ENCODE assay signal across 16 mouse cellular contexts in genomic region chr2:25498622-25499478, GRCm38 (mm10). TPM values are rescaled to one million over a fixed set of nuclear protein-coding genes. Genes with fewer than 3 reads are reported as not detected.
A peak's percentile ranks its signal among the peaks of the same experiment; 100 is the strongest.
DNase-seq lines count a peak whose midpoint lies in the region; ATAC-seq and TF ChIP-seq lines count a peak whose summit lies in the region.
"Had no signal": no experiment of that assay in that cellular context is flagged by ENCODE, and none has a peak within 500 bp of the region (broad histone marks: within the 10 kb centered on the region; RNA-seq: fewer than 3 reads in every experiment).

No protein-coding gene starts in this region.

- DNase-seq in forebrain, embryonic 10.5 days (ENCODE audit: extremely low spot score, low spot score), result no peak
- DNase-seq in forebrain, postnatal 0 days, result no peak
- no peak for DNase-seq in kidney, postnatal 0 days (ENCODE audit: low spot score)
- no peak for DNase-seq in kidney, adult 18-20 months
- DNase-seq in CH12.LX (ENCODE audit: extremely low read depth), result no peak
- DNase-seq in cerebellum, adult 9-11 months, result peak; percentile 59
- DNase-seq: heart, postnatal 14 days; lung, embryonic 14.5 days; right cerebral cortex, postnatal 25 days; thymus, adult 2 months had no signal

- H3K4me3 ChIP-seq in forebrain, embryonic 10.5 days, result no peak overlapping the region
- no peak overlapping the region for H3K4me3 ChIP-seq in forebrain, postnatal 0 days (ENCODE audit: low read depth, low read length)
- H3K4me3 ChIP-seq in kidney, postnatal 0 days (replicated peaks; ENCODE audit: low read depth, low read length), result no peak overlapping the region
- no peak overlapping the region for H3K4me3 ChIP-seq in CH12.LX (replicated peaks in 1 of 3; ENCODE audit: low read depth in 2 of 3, low read length in 2 of 3, poor library complexity in 1 of 3)

- peak; percentile 47 for TF ChIP-seq RAD21 in CH12.LX (IDR thresholded peaks at IDR 0.05; ENCODE audit: low read depth, low read length)

- H3K27ac ChIP-seq in forebrain, embryonic 10.5 days, result 0 out of 2 replicates have a peak overlapping the region, but pooled peaks have one; percentile 48
- no peak overlapping the region for H3K27ac ChIP-seq in forebrain, postnatal 0 days (ENCODE audit: low read depth, low read length)
- H3K27ac ChIP-seq in kidney, postnatal 0 days, result peak overlapping the region; percentile 83
- H3K27ac ChIP-seq in CH12.LX (ENCODE audit: insufficient read depth, low read depth), result no peak overlapping the region

- H3K4me1 ChIP-seq in forebrain, embryonic 10.5 days, result peaks cover 35% of the 10 kb centered on the region
- H3K4me1 ChIP-seq in forebrain, postnatal 0 days (ENCODE audit: insufficient read depth), result peaks cover 9% of the 10 kb centered on the region
- peaks cover 15% of the 10 kb centered on the region for H3K4me1 ChIP-seq in kidney, postnatal 0 days (replicated peaks; ENCODE audit: insufficient read depth, low read length)
- H3K4me1 ChIP-seq in CH12.LX (ENCODE audit: control insufficient read depth in 1 of 2, insufficient read depth in 2 of 2), result peaks cover 15 to 40% of the 10 kb centered on the region in 2 experiments

- WGBS in forebrain, embryonic 10.5 days, result 80% methylated on average over 15 of the region's 15 CpGs
- WGBS in forebrain, postnatal 0 days, result 69% methylated on average over 15 of the region's 15 CpGs
- WGBS in kidney, postnatal 0 days, result 70% methylated on average over 15 of the region's 15 CpGs

- H3K9me3 ChIP-seq in forebrain, embryonic 10.5 days, result no peaks in the 10 kb centered on the region
- H3K9me3 ChIP-seq in forebrain, postnatal 0 days (ENCODE audit: low read length), result no peaks in the 10 kb centered on the region
- no peaks in the 10 kb centered on the region for H3K9me3 ChIP-seq in kidney, postnatal 0 days (replicated peaks; ENCODE audit: low read length)
- no peaks in the 10 kb centered on the region for H3K9me3 ChIP-seq in CH12.LX (replicated peaks; ENCODE audit: low read length)

- peaks cover 8% of the 10 kb centered on the region; the same call in 1 of the 2 replicates for H3K79me2 ChIP-seq in CH12.LX (replicated peaks; ENCODE audit: control insufficient read depth, extremely low read depth, insufficient read depth, poor library complexity, severe bottlenecking)

- in situ Hi-C loops in CH12.LX (cut with MboI; ENCODE audit: low pct_ligation_motif_present, low pct_unique_long_range_greater_than_20kb, low sequenced_read_pairs), result no loop called here

- no peak for TF ChIP-seq POLR2A in CH12.LX (IDR thresholded peaks at IDR 0.05; ENCODE audit: low read depth, low read length)

- no peak overlapping the region for H3K4me2 ChIP-seq in forebrain, postnatal 0 days (ENCODE audit: low read depth)
- no peak overlapping the region for H3K4me2 ChIP-seq in kidney, postnatal 0 days (ENCODE audit: low read length)
- no peak overlapping the region for H3K4me2 ChIP-seq in CH12.LX (ENCODE audit: insufficient read depth, low read depth, poor library complexity, severe bottlenecking)
- H3K4me2 ChIP-seq: lung, embryonic 14.5 days; midbrain, embryonic 11.5 days had no signal

- peaks cover 13% of the 10 kb centered on the region for H3K36me3 ChIP-seq in forebrain, embryonic 10.5 days (replicated peaks)
- peaks cover 16% of the 10 kb centered on the region; the same call in 1 of the 2 replicates for H3K36me3 ChIP-seq in forebrain, postnatal 0 days (ENCODE audit: insufficient read depth)
- H3K36me3 ChIP-seq in kidney, postnatal 0 days (ENCODE audit: insufficient read depth, low read length), result peaks cover 9% of the 10 kb centered on the region; the same call in 1 of the 2 replicates
- peaks cover 16 to 20% of the 10 kb centered on the region in 2 experiments for H3K36me3 ChIP-seq in CH12.LX (replicated peaks in 1 of 2; ENCODE audit: control insufficient read depth in 1 of 2, insufficient read depth in 1 of 2, low read length in 1 of 2)

- dilution Hi-C loops in CH12.LX (cut with MboI; ENCODE audit: extremely low pct_ligation_motif_present, extremely low pct_unique_long_range_greater_than_20kb, low sequenced_read_pairs), result no loop called here

- no peak for TF ChIP-seq CTCF in forebrain, postnatal 0 days (IDR thresholded peaks at IDR 0.05; ENCODE audit: low read depth)
- peak; percentile 29; the same call in 1 of the 2 replicates for TF ChIP-seq CTCF in kidney, postnatal 0 days (IDR thresholded peaks at IDR 0.05; ENCODE audit: low read depth)
- TF ChIP-seq CTCF in CH12.LX (conservative IDR thresholded peaks at IDR 0.05 in 1 of 2, IDR thresholded peaks at IDR 0.05 in 1 of 2; ENCODE audit: low read depth in 2 of 2, low read length in 2 of 2), result peak in 1 of 2 experiments; percentile 59; a peak in 2 of 4 replicates

- no peaks in the 10 kb centered on the region for H3K27me3 ChIP-seq in forebrain, embryonic 10.5 days (ENCODE audit: poor library complexity, severe bottlenecking)
- H3K27me3 ChIP-seq in forebrain, postnatal 0 days (ENCODE audit: insufficient read depth, low read length), result no peaks in the 10 kb centered on the region
- H3K27me3 ChIP-seq in kidney, postnatal 0 days (ENCODE audit: insufficient read depth, low read length), result no peaks in the 10 kb centered on the region
- H3K27me3 ChIP-seq in CH12.LX (replicated peaks), result no peaks in the 10 kb centered on the region

- no peak for ATAC-seq in forebrain, postnatal 0 days
- ATAC-seq in kidney, postnatal 0 days (replicated peaks; ENCODE audit: low FRiP score, low read depth), result no peak
- no peak for ATAC-seq in CD4-positive, CD25-positive, alpha-beta regulatory T cell, adult 4 months
- ATAC-seq: forebrain, embryonic 16.5 days; hindbrain, postnatal 0 days had no signal

- H3K9ac ChIP-seq in forebrain, postnatal 0 days, result no peak overlapping the region
- H3K9ac ChIP-seq in kidney, postnatal 0 days (ENCODE audit: low read depth, low read length), result no peak overlapping the region
- no peak overlapping the region for H3K9ac ChIP-seq in CH12.LX (ENCODE audit: insufficient read depth, low read depth)
- H3K9ac ChIP-seq: lung, embryonic 14.5 days had no signal

- TF ChIP-seq EP300 in CH12.LX (IDR thresholded peaks at IDR 0.05; ENCODE audit: low read length), result no peak

TF ChIP-seq in CH12.LX, 34 proteins besides CTCF, POLR2A, EP300 and RAD21 (continues in another document):
- TF ChIP-seq CHD2 (IDR thresholded peaks at IDR 0.05; ENCODE audit: low read length) (no peak), SMC3 (IDR thresholded peaks at IDR 0.05; ENCODE audit: low read depth, low read length) (peak; percentile 33)

RNA-seq across cellular contexts. Expression of gene Fbxw5, which starts 1.7 kb away (rescaled TPM):
- polyA plus RNA-seq in forebrain, embryonic 10.5 days (2016; fragmentation: Nextera tagmentation; extraction: Ambion mirVana), result 90.7 and 93.9 TPM in 2 replicates
- total RNA-seq in forebrain, postnatal 0 days (2014; rRNA removed), result 120 and 140 TPM in 2 replicates
- 93.8 and 116 TPM in 2 replicates for polyA plus RNA-seq in forebrain, postnatal 0 days (2015; fragmentation: Nextera tagmentation; extraction: Ambion mirVana)
- 65.7 and 71.1 TPM in 2 replicates for polyA plus RNA-seq in kidney, postnatal 0 days (2015; fragmentation: Nextera tagmentation; extraction: Ambion mirVana)
- total RNA-seq in CH12.LX (2012; rRNA removed) (36.8 and 37.4 TPM in 2 replicates), CH12.LX (2014; rRNA removed) (31.9 and 34.3 TPM in 2 replicates)
- 37.0 and 40.4 TPM in 2 replicates for polyA plus RNA-seq in CH12.LX (2012; ENCODE audit: insufficient read length, low read depth)
- polyA plus RNA-seq in CD4-positive, CD25-positive, alpha-beta regulatory T cell, adult 4 months (2017; shearing (Covaris generic)), result 100 to 1,000 TPM in 1 of 2 experiments, 10 to 100 TPM in 1; 60.7 to 143 TPM

RNA-seq across cellular contexts. Expression of gene C8g, which starts 2.7 kb away (rescaled TPM):
- polyA plus RNA-seq in forebrain, embryonic 10.5 days (2016; fragmentation: Nextera tagmentation; extraction: Ambion mirVana), result 6.3 and 7.2 TPM in 2 replicates
- 0.85 and 2.4 TPM in 2 replicates for total RNA-seq in forebrain, postnatal 0 days (2014; rRNA removed)
- 4.0 and 4.3 TPM in 2 replicates for polyA plus RNA-seq in forebrain, postnatal 0 days (2015; fragmentation: Nextera tagmentation; extraction: Ambion mirVana)
- polyA plus RNA-seq in kidney, postnatal 0 days (2015; fragmentation: Nextera tagmentation; extraction: Ambion mirVana), result 7.9 and 9.6 TPM in 2 replicates
- total RNA-seq in CH12.LX (2012; rRNA removed) (1.2 and 2.7 TPM in 2 replicates), CH12.LX (2014; rRNA removed) (1.2 TPM in 2 replicates)
- 1.7 and 2.0 TPM in 2 replicates for polyA plus RNA-seq in CH12.LX (2012; ENCODE audit: insufficient read length, low read depth)
- 1 to 10 TPM; 4.5 to 4.6 TPM for polyA plus RNA-seq in CD4-positive, CD25-positive, alpha-beta regulatory T cell, adult 4 months (2017; shearing (Covaris generic))

RNA-seq across cellular contexts. Expression of gene Lcn12, which starts 5.1 kb away (rescaled TPM):
- polyA plus RNA-seq in forebrain, embryonic 10.5 days (2016; fragmentation: Nextera tagmentation; extraction: Ambion mirVana), result not detected in 2 replicates
- total RNA-seq in forebrain, postnatal 0 days (2014; rRNA removed), result not detected in 2 replicates
- not detected in 2 replicates for polyA plus RNA-seq in forebrain, postnatal 0 days (2015; fragmentation: Nextera tagmentation; extraction: Ambion mirVana)
- polyA plus RNA-seq in kidney, postnatal 0 days (2015; fragmentation: Nextera tagmentation; extraction: Ambion mirVana), result not detected in 2 replicates
- total RNA-seq in CH12.LX (2012; rRNA removed) (not detected in 2 replicates), CH12.LX (2014; rRNA removed) (not detected in 2 replicates)
- not detected in 2 replicates for polyA plus RNA-seq in CH12.LX (2012; ENCODE audit: insufficient read length, low read depth)
- polyA plus RNA-seq in CD4-positive, CD25-positive, alpha-beta regulatory T cell, adult 4 months (2017; shearing (Covaris generic)), result not detected
- total RNA-seq: heart, postnatal 14 days; hindbrain, postnatal 0 days had no signal
- polyA plus RNA-seq: forebrain, embryonic 16.5 days; hindbrain, postnatal 0 days; limb, embryonic 11.5 days; lung, embryonic 14.5 days; midbrain, embryonic 11.5 days; myocyte; thymus, adult 2 months had no signal

RNA-seq across cellular contexts. Expression of gene Ptgds, which starts 29.0 kb away (rescaled TPM):
- 0.31 TPM in 1 of 2 replicates, not detected in the other for polyA plus RNA-seq in forebrain, embryonic 10.5 days (2016; fragmentation: Nextera tagmentation; extraction: Ambion mirVana)
- 1,270 and 1,729 TPM in 2 replicates for total RNA-seq in forebrain, postnatal 0 days (2014; rRNA removed)
- polyA plus RNA-seq in forebrain, postnatal 0 days (2015; fragmentation: Nextera tagmentation; extraction: Ambion mirVana), result 1,561 and 1,919 TPM in 2 replicates
- polyA plus RNA-seq in kidney, postnatal 0 days (2015; fragmentation: Nextera tagmentation; extraction: Ambion mirVana), result 11.5 and 13.1 TPM in 2 replicates
- total RNA-seq in CH12.LX (2012; rRNA removed) (0.29 TPM in 1 of 2 replicates, not detected in the other), CH12.LX (2014; rRNA removed) (0.46 TPM in 1 of 2 replicates, not detected in the other)
- 0.37 and 0.40 TPM in 2 replicates for polyA plus RNA-seq in CH12.LX (2012; ENCODE audit: insufficient read length, low read depth)
- not detected for polyA plus RNA-seq in CD4-positive, CD25-positive, alpha-beta regulatory T cell, adult 4 months (2017; shearing (Covaris generic))
- polyA plus RNA-seq: limb, embryonic 11.5 days; midbrain, embryonic 11.5 days had no signal

RNA-seq across cellular contexts. Expression of gene Paxx, which starts 38.0 kb away (rescaled TPM):
- polyA plus RNA-seq in forebrain, embryonic 10.5 days (2016; fragmentation: Nextera tagmentation; extraction: Ambion mirVana), result 12.4 and 15.5 TPM in 2 replicates
- 154 and 164 TPM in 2 replicates for total RNA-seq in forebrain, postnatal 0 days (2014; rRNA removed)
- polyA plus RNA-seq in forebrain, postnatal 0 days (2015; fragmentation: Nextera tagmentation; extraction: Ambion mirVana), result 151 and 154 TPM in 2 replicates
- 42.0 and 45.0 TPM in 2 replicates for polyA plus RNA-seq in kidney, postnatal 0 days (2015; fragmentation: Nextera tagmentation; extraction: Ambion mirVana)
- 13.6 and 15.1 TPM in 2 replicates for total RNA-seq in CH12.LX (2012; rRNA removed)
- total RNA-seq in CH12.LX (2014; rRNA removed), result 13.5 and 16.2 TPM in 2 replicates
- polyA plus RNA-seq in CH12.LX (2012; ENCODE audit: insufficient read length, low read depth), result 9.5 and 13.9 TPM in 2 replicates
- 100 to 1,000 TPM in 1 of 2 experiments, 10 to 100 TPM in 1; 74.7 to 102 TPM for polyA plus RNA-seq in CD4-positive, CD25-positive, alpha-beta regulatory T cell, adult 4 months (2017; shearing (Covaris generic))

Comparison
In these comparisons a context has a peak if more than half of its experiments do, and no peak if none do; other contexts are left out.
1. H3K27ac ChIP-seq: peak in forebrain, embryonic 10.5 days (single experiment) and kidney, postnatal 0 days (single experiment); none in forebrain, postnatal 0 days (single experiment) and CH12.LX (single experiment).